Mouse (Mus musculus) 416B (cell line): ENCODE results near the gene 1600002K03Rik.

Experiments
- DNase-seq: peaks from one replicate; pipeline ENCODE4 v3.0.0; 2011; ENCODE audit warnings: low read depth

Gene 1600002K03Rik

DNA sequence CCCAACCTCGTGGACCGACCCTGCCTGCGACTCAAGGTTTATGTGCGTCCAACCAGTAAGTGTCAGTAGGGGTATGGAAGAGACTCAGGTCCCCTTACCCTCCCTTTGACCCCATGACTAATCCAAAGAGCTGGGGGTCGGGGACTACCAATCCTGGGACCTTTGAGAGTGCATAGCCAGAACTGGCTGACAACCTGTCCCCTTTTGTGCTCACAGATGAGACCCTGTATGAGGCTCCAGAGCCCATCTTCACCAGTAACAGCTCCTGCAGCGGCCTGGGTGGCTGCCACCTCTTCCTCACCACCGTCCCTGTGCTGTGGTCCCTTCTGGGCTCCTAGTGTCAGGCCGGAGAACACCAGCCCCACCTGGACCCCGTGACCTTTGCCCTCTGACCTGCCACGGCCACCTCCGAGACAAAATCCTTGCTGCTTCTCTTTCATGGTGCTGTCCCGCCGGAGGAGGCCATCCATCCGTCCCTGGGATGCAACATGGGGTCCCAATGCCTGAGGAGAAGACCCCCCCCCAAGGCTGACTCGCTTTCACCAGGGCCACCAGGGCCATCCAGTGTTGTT, 15.8 kb downstream of the 1600002K03Rik start:
- no peak for DNase-seq

GRCm38 (mm10) chr10:80189999-80190398, 17.3 kb downstream of the 1600002K03Rik start:
- no peak for DNase-seq

GRCm38 (mm10) chr10:80190491-80191051, 17.8 kb downstream of the 1600002K03Rik start:
- DNase-seq = no peak

DNA sequence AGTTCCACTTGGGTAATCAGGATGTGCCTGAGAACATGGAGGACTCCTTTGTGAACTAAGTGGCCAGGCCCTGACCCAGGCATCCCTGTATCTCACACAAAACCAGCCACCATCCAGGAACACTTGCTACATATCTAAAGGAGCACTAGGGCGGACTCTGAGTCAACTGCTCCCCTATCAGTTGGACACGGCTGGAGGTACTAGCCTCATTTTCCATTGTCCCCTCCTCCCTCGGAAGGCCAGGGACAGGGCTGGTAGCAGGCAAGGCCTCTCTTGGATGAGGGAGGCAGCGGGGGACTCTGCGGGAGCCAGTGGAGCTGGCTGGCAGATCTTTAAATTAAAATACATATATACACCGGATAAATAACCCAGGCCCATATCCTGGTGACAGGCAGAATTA, 21.2 kb downstream of the 1600002K03Rik start:
- DNase-seq = no peak

- no peak for DNase-seq
These were observed 21.7 kb downstream of the 1600002K03Rik start for GRCm38 (mm10) chr10:80194441-80194840.

DNA sequence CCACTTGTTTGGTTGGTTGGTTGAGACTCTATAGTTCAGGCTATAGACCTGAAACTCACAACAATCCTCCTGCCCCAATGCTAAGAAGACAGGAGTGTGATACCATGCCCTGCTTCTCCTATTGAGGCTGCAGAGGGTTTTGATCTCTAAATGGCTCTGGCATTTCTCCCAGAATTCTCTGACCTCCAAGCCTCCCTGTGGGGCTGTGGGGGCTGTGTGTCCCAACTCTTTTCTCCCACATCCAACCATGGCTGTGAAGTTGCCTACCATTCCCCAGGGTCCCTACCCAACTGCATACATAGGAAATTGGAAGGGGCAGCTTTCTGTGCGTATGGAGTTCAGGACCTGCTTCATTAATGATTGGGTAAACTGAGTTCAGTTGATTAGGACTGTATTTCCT, 23.4 kb downstream of the 1600002K03Rik start:
- no peak for DNase-seq

- DNase-seq = no peak
These were observed 24.2 kb downstream of the 1600002K03Rik start for GRCm38 (mm10) chr10:80196778-80197581.

- DNase-seq = peak; percentile 87
These were observed 26.8 kb downstream of the 1600002K03Rik start for GRCm38 (mm10) chr10:80199440-80200008.

- DNase-seq = no peak
These were observed 27.7 kb downstream of the 1600002K03Rik start for GRCm38 (mm10) chr10:80200485-80200884.

DNA sequence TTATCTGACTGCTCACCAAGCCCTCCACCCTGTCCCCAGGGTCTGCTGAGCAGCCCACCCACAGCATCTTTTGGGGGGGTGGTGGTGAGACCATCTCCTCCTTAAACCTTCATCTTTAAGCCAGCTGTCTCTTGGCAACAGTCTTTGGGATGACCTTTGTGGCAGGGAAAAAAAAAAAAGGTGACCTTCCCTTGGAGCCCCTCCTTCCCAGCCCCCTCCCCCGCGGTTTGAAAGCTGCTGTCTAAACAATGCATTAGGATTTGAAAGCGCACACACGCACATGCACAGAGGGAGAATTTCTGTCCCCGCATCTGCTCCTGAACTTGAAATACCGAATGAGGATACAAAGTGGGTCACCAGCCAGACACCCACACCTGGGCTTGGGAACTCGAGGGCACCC, 31.3 kb downstream of the 1600002K03Rik start:
- DNase-seq = no peak

DNA sequence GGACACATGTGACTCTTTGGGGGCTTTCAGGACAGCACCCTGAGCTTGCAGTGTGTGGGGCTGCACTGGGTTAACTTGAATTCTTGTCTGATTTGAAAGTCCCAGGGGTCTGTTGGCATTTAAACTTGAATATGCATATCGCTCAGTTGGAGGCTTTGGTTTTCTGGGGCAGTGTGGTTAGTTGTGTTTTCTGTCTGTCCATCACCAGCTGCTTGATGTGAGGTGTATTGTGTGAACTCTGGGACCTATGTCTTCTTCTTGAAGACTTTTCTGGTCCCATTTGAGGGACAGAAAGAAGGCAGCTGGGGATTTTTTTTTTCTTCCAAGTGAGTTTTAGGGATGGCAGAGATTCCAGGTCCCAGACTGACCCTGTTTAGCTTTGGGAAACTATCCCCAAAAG, 34.5 kb downstream of the 1600002K03Rik start:
- DNase-seq = no peak

DNA sequence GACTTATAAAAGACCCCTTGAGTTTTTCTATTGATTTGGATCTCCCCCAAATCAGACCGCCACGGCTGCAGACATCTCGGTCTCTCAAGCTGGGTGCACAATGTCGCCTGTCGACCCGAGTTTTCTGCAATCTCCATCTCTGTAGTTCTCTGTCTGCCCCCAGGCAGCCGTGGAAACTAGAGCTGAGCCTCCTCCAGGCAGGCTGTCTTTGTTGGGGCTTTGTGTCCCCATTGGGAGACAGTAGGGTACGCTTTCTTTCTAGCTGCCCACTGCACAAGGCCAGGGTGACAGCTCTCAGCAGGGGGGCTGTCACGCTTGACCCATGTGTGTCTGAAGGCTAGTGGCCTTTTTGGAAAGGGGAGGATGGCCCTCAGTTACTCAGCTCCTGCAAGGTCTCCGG, 34.9 kb downstream of the 1600002K03Rik start:
- DNase-seq = no peak

DNA sequence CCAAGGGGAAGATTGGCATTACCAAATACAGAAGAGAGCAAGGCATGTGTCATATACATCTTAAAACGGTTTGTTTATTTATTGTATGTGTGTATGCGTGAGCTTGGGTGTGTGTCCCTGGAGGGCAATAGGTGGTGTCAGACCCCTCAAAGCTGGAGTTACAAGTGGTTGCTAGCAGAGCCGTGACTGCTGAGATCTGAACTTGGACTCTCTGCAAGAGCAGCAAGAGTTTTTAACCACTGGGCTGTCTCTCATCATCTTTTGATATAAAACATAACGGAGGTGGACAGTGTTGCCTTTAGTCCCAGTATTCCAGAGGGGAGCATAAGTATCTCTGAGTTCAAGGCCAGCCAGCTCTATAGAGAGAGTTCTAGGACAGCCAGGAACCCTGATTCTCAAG, 35.5 kb downstream of the 1600002K03Rik start:
- DNase-seq = no peak

DNA sequence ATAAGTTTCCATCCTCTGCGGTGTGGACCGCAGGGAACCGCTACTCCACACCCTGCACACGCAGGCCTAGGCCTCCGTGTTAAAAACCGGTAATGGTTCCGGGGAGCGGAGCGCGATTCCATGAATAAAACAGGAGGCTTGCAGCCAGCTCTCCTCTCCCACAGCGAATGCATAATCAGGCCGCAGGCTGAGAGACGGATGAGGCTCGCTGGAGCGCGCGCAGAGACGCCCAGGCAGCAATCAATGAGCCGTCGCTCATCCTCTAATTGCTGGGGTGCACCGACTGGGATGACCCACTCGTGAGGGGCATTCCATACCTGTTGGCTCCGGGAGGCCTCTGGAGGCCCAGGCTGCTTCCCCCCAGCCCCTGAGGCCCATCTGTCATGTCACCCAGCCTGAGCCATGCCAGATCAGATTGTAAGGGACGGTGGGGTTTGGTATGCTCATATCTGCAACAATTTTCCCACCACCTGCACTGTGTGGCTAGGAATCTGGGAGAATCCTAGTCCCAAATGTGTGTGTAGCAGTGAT, 36.2 kb downstream of the 1600002K03Rik start:
- DNase-seq = no peak

DNA sequence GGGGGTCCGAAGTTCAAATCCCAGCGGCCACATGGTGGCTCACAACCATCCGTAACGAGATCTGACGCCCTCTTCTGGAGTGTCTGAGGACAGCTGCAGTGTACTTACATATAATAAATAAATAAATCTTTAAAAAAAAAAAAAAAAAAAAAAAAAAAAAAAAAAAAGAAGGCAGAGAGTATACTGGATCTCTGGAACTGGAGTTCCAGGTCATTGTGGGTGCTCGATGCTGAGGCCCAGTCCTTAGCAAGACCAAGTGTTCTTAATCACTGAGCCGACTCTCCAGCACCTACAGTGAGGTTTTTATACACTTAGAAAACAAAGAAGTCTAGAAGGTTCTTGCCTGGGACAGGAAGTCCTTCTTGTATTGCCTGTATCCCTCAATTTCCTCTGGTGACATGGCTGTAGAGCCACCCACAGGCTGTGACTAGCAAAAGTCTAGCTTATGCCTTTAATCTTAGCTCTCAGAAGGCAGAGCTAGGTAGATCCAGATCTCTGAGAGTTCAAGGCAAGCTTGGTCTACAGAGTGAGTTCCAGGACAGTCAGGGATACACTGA, 38.9 kb downstream of the 1600002K03Rik start:
- DNase-seq = peak; percentile 60

- no peak for DNase-seq
These were observed 42.5 kb downstream of the 1600002K03Rik start for GRCm38 (mm10) chr10:80215048-80215772.

DNA sequence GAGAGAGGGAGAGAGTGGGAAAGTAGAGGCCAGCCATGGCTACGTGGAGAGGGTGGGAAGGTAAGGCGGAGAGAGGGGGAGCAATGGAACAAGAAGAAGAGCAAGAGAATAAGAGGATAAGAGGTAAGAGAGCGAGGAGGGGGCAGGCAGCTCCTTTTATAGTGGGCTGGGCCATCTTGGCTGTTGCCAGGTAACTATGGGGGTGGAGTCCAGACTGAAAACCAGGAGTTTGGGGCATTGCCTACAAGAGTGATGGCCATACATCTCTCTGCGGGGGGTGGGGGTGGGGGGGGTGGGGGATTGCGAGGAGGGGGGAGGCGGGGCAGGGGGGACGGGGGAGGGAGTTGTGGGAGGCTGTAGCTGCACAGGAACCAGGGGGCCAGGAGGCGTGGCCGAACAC, 47.9 kb downstream of the 1600002K03Rik start:
- DNase-seq = no peak

GRCm38 (mm10) chr10:80223137-80223536, 50.4 kb downstream of the 1600002K03Rik start:
- DNase-seq = peak; percentile 37
